Mouse (Mus musculus): ENCODE data around the gene Ttc7b. TPM values are rescaled to one million over a fixed set of nuclear protein-coding genes. Genes with fewer than 3 reads are reported as not detected.

Gene Ttc7b
- total RNA-seq, 1 experiment, result 19.0 TPM

- Histone ChIP-seq H3K4me3 (ENCODE audit: insufficient read depth in 1 of 2, low read depth in 1 of 2, low read length in 2 of 2, poor library complexity in 1 of 2, severe bottlenecking in 1 of 2) (no peak overlapping the region), H3K4me1 (ENCODE audit: control insufficient read depth in 2 of 2, insufficient read depth in 2 of 2, low read length in 2 of 2, poor library complexity in 1 of 2) (no peaks in the 10 kb centered on the region), H3K36me3 (ENCODE audit: control insufficient read depth, insufficient read depth, low read length, poor library complexity, severe bottlenecking) (no peaks in the 10 kb centered on the region), H3K27ac (ENCODE audit: insufficient read depth, low read depth, low read length, poor library complexity, severe bottlenecking) (no peak overlapping the region), H3K9me3 (ENCODE audit: control insufficient read depth, insufficient read depth, low read depth, low read length) (no peaks in the 10 kb centered on the region), H3K9ac (ENCODE audit: insufficient read depth, low read depth, low read length, poor library complexity, severe bottlenecking) (no peak overlapping the region)
- no peak for DNase-seq (ENCODE audit: low read depth, low spot score)
- TF ChIP-seq MAFK (IDR thresholded peaks at IDR 0.05; ENCODE audit: insufficient read depth, low read depth, low read length), result no peak
- in situ Hi-C loops (cut with MboI; ENCODE audit: low sequenced_read_pairs in 2 of 2, unreplicated experiment in 2 of 2), result no loop called here
Observed at GRCm38 (mm10) chr12:100422286-100422820, 98.3 kb downstream of the Ttc7b start.

DNA sequence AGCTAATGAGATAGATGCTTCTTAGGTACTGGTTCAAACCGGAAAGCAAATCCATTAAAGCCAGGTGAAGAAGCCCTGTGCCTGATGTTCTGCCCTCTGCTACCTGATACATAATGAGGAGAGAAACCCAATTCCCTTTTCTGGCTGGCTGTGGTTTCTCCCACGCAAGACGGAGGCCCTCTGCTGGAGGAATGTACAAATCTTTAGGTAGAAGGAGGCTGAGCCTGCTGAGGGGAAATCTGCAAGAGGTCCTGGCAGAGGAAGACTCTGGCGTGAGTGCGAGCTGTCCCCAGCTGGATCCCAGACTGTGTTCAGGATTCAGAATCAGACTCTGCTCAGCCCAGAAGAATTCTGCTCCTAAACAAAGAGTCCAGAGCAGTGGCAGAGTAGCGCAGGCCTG is 99.1 kb downstream of the Ttc7b start:
- TF ChIP-seq MAFK (IDR thresholded peaks at IDR 0.05; ENCODE audit: insufficient read depth, low read depth, low read length) (no peak), CHD2 (IDR thresholded peaks at IDR 0.05; ENCODE audit: low read depth, low read length) (no peak)
- in situ Hi-C loops (cut with MboI; ENCODE audit: low sequenced_read_pairs in 2 of 2, unreplicated experiment in 2 of 2), result no loop called here
- Histone ChIP-seq H3K9me3 (ENCODE audit: control insufficient read depth, insufficient read depth, low read depth, low read length) (no peaks in the 10 kb centered on the region), H3K36me3 (ENCODE audit: control insufficient read depth, insufficient read depth, low read length, poor library complexity, severe bottlenecking) (no peaks in the 10 kb centered on the region), H3K27ac (ENCODE audit: insufficient read depth, low read depth, low read length, poor library complexity, severe bottlenecking) (no peak overlapping the region), H3K4me1 (ENCODE audit: control insufficient read depth in 2 of 2, insufficient read depth in 2 of 2, low read length in 2 of 2, poor library complexity in 1 of 2) (no peaks in the 10 kb centered on the region), H3K9ac (ENCODE audit: insufficient read depth, low read depth, low read length, poor library complexity, severe bottlenecking) (no peak overlapping the region), H3K4me3 (ENCODE audit: insufficient read depth in 1 of 2, low read depth in 1 of 2, low read length in 2 of 2, poor library complexity in 1 of 2, severe bottlenecking in 1 of 2) (no peak overlapping the region)
- DNase-seq (ENCODE audit: low read depth, low spot score), result peak; percentile 21

- H3K27ac ChIP-seq (ENCODE audit: insufficient read depth, low read depth, low read length, poor library complexity, severe bottlenecking), result no peak overlapping the region
- H3K4me1 ChIP-seq (ENCODE audit: control insufficient read depth in 2 of 2, insufficient read depth in 2 of 2, low read length in 2 of 2, poor library complexity in 1 of 2), result no peaks in the 10 kb centered on the region
- no peak for TF ChIP-seq ZNF384 (IDR thresholded peaks at IDR 0.05; ENCODE audit: low read depth, low read length)
- no peak for TF ChIP-seq CHD2 (IDR thresholded peaks at IDR 0.05; ENCODE audit: low read depth, low read length)
- TF ChIP-seq HCFC1 (IDR thresholded peaks at IDR 0.05; ENCODE audit: borderline replicate concordance, insufficient read depth, low read length), result no peak
- TF ChIP-seq ZC3H11A (IDR thresholded peaks at IDR 0.05; ENCODE audit: borderline replicate concordance, low read depth, low read length), result no peak
- no peak for TF ChIP-seq MAFK (IDR thresholded peaks at IDR 0.05; ENCODE audit: insufficient read depth, low read depth, low read length)
- DNase-seq (ENCODE audit: low read depth, low spot score), result no peak
- no peak overlapping the region for H3K9ac ChIP-seq (ENCODE audit: insufficient read depth, low read depth, low read length, poor library complexity, severe bottlenecking)
- no peak overlapping the region for H3K4me3 ChIP-seq (ENCODE audit: insufficient read depth in 1 of 2, low read depth in 1 of 2, low read length in 2 of 2, poor library complexity in 1 of 2, severe bottlenecking in 1 of 2)
- no peaks in the 10 kb centered on the region for H3K36me3 ChIP-seq (ENCODE audit: control insufficient read depth, insufficient read depth, low read length, poor library complexity, severe bottlenecking)
- H3K9me3 ChIP-seq (ENCODE audit: control insufficient read depth, insufficient read depth, low read depth, low read length), result no peaks in the 10 kb centered on the region
- in situ Hi-C loops (cut with MboI; ENCODE audit: low sequenced_read_pairs in 2 of 2, unreplicated experiment in 2 of 2), result no loop called here
Observed at GRCm38 (mm10) chr12:100420903-100421302, 99.7 kb downstream of the Ttc7b start.

DNA sequence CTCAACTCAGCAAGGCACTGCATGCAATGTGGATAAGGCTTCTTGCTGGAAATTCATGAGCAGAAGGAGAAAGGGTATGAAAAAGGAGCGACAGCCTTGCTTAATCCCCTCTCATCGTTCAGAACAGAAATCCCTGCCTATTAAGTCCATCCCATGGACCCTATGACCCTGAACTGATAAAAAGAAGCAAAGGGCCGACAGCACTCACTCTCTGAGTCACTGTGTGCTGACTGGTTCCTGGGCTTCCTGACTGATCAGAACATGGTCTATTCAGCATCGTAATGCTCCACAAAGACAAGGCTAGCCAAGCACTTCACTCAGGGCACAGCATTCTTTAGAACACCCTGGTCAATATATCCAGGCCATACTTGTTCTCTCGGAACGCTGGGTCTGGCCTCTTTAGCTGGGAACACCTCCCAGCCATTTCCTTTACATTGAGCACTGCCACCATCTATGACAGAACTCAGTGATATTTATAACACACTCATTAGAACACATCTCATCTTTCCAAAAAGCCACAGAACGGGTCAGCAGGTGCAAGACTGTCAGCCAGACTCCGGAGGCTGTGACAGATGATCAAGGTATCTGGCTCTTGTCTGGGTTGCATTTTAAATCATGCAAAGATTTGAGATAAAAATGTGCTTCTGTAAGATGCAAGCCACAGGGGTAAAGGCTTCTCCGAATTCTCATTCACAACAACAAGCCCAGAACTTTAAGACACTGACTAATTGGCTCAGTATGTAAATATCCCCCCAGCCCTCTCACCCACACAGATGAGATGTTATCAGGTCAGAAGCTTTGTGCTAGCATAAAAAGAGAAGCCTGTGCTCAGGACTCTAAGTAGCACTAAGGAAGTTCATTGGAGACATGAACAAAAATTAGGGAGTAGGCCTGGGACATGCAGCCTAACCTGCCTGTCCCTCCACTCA is 100.4 kb downstream of the Ttc7b start:
- no peak for DNase-seq (ENCODE audit: low read depth, low spot score)

More for the DNA sequence above, 100.4 kb downstream of the Ttc7b start:
- Histone ChIP-seq H3K36me3 (ENCODE audit: control insufficient read depth, insufficient read depth, low read length, poor library complexity, severe bottlenecking) (no peaks in the 10 kb centered on the region), H3K9me3 (ENCODE audit: control insufficient read depth, insufficient read depth, low read depth, low read length) (no peaks in the 10 kb centered on the region), H3K9ac (ENCODE audit: insufficient read depth, low read depth, low read length, poor library complexity, severe bottlenecking) (no peak overlapping the region), H3K27ac (ENCODE audit: insufficient read depth, low read depth, low read length, poor library complexity, severe bottlenecking) (no peak overlapping the region), H3K4me1 (ENCODE audit: control insufficient read depth in 2 of 2, insufficient read depth in 2 of 2, low read length in 2 of 2, poor library complexity in 1 of 2) (no peaks in the 10 kb centered on the region), H3K4me3 (ENCODE audit: insufficient read depth in 1 of 2, low read depth in 1 of 2, low read length in 2 of 2, poor library complexity in 1 of 2, severe bottlenecking in 1 of 2) (no peak overlapping the region)
- in situ Hi-C loops (cut with MboI; ENCODE audit: low sequenced_read_pairs in 2 of 2, unreplicated experiment in 2 of 2), result no loop called here
- TF ChIP-seq HCFC1 (IDR thresholded peaks at IDR 0.05; ENCODE audit: borderline replicate concordance, insufficient read depth, low read length) (no peak), CHD2 (IDR thresholded peaks at IDR 0.05; ENCODE audit: low read depth, low read length) (no peak), MAFK (IDR thresholded peaks at IDR 0.05; ENCODE audit: insufficient read depth, low read depth, low read length) (no peak), ZC3H11A (IDR thresholded peaks at IDR 0.05; ENCODE audit: borderline replicate concordance, low read depth, low read length) (no peak), ZNF384 (IDR thresholded peaks at IDR 0.05; ENCODE audit: low read depth, low read length) (no peak)
